Mouse (Mus musculus) testis, postnatal 10 days (tissue): ENCODE results near the gene Mob3b.

Source experiments
- DNase-seq: peaks from one replicate; pipeline ENCODE4 v3.0.0; 2021; ENCODE audit warnings: low spot score

Mob3b gene

DNA sequence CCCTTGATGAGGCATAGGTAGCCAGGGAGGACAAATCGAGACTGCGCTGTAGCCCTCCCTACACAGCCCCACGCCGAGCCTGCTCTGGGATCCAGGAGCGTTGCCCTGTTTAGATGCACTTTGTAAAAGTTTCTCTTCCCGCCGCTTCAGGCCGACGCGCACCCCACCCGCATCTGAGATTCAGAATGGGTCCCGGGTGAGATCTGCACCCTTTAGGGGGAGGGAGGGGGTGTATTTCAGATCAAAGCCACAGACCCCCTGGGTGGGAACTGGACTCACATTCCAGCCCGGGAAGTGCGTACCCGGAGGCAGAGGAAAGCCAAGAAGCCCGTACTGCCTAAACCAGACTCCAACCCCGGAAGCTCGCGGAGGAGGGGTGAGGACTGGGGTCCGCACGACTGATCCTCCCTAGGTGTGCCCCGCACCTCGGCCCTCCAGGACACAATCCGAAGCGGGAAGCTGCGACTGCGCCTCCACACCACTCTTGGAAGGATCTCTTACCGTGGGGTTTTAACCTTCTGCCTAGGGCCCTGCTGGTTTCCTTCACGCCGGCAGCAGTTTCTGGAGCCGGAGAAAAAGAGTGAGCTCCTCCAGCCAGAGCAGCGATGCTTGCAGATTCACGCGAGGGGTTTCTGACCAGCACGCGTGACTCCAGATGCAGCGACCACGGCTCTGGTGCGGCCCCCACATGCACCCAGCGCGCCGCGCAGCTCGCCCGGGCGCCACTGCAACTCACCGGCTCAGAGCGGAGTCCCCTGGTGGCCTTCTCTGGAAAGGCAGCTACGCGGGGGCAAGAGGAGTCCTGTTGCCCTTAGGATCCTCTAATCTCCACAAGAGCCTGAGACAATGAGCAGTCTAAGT is at the start of gene Mob3b:
TSS of gene Mob3b (minus strand) at position 734 of the 861 bp plus-strand sequence.
- peak; percentile 92 for DNase-seq

DNA sequence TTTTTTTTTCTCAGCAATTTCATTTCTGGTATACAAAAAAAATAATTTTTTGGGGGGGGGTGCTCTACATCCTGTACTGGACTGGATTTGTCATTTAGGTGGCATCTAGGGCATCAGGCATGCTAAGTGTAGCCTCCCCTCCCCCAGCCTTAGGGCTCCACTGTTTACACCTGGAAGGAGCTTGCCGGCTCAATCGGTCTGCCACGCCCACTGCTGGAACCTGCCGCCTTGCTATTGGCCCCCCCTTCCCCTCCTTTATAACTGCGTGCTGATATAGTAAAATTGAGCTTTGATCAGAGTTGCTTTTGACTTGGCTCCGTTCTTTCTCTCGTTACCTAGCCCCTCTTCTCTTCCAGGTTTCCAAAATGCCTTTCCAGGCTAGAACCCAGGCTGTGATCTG is 47.4 kb upstream of the Mob3b start:
- no peak for DNase-seq

DNA sequence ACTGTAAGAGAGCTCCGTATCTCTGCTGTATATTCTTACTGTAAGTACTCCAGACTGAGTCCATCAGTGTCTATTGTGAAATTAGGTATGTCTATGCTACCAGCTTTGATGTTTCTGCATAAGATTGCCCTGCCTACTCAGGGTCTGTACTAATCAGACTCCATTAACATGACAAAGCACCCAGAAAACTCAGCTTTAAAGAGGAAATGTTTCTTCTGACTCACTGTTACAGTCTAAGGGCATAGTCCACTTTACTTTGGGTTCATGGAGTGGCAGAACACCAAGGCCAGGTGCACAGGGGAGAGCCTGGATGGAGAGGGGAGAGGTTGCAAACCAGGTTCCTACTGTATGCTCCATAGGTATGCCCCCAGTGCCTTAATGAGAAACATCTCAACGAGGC is 46.4 kb upstream of the Mob3b start:
- no peak for DNase-seq

DNA sequence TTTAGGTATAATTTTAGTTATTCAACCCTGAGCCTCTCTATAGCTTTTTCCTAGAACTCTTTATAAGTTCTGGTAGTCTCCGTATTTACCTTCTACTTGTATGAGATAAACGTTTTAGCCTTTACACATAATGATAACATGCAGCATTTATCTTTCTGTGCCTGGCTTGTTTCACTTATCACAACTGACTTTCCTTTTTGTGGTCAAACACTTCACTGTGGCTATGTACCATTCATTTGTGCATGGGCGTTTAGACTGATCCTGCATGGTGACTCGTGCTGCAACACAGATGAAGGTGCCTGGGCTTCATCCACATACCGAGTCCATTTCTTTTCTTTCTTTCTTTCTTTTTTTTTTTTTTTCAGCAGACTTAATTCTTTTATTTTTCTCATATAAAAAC is 44.4 kb upstream of the Mob3b start:
- no peak for DNase-seq

DNA sequence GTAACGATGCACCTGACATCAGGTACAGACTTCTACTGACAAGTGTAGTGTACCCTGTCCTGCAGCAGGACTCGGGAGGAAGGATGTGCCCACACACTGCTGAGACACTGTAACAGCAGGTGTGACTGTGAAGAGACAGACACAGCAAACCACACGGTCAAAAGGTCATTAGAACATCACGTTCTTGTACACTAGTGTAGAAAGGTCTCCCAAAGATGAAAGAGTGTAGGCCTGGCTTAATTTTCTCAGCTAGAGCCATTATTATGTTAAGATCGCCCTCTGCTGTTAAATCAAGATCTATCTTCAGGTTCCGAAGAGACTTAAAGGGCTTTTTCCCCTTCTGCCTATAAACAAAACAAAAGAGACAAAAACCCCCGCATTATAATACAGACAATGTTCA is 35.4 kb upstream of the Mob3b start:
- no peak for DNase-seq

DNA sequence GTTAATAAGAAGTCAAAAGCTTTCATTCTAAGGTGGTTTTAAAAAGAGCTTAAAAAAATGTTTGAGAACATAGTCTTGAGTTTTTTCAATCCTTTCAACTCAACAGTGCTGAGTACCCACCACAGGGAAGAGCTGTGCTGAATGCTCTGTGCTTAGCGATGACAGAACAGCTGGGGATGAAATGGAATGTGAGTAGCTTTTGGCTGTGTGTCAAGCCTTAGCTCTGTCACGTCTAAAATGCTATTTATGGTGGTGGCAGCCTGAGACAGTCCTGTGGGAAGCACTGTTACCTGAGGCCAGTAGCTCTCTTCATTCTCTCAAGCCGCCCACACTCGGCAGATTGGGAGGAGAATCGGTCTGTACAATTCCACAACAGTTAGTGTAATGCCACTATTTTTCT is 32.5 kb upstream of the Mob3b start:
- no peak for DNase-seq

DNA sequence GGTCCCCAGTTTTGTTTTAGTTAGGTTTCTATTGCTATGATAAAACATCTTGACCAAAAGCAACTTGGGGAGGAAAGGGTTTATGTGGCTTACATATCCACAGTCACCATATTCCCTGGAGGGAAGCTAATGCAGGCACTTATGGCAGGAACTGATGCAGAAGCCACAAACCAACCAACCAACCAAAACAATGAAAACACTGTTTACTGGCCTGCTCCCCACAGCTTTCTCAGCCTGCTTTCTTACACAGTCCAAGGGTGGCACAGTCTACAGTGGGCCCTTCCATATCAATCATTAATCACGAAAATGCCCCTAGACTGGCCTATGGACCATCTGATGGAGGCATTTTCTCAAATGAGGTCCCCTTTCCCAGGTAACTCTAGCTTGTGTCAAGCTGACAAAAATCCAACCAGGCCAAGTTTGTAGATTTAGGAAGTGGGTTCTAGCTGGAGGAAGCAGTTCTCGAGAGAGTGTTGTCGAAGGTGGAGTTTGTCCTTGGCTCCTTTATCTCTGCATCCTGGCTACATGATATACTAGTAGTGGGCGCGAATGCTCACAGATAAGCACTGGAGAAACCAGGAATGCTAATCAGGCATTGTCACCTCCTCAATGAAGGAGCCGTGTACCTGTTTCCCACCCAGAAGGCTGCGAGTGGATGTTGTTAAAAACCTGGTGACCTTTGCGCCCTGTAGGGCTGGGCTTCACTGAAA is 30.5 kb upstream of the Mob3b start:
- DNase-seq: no peak

DNA sequence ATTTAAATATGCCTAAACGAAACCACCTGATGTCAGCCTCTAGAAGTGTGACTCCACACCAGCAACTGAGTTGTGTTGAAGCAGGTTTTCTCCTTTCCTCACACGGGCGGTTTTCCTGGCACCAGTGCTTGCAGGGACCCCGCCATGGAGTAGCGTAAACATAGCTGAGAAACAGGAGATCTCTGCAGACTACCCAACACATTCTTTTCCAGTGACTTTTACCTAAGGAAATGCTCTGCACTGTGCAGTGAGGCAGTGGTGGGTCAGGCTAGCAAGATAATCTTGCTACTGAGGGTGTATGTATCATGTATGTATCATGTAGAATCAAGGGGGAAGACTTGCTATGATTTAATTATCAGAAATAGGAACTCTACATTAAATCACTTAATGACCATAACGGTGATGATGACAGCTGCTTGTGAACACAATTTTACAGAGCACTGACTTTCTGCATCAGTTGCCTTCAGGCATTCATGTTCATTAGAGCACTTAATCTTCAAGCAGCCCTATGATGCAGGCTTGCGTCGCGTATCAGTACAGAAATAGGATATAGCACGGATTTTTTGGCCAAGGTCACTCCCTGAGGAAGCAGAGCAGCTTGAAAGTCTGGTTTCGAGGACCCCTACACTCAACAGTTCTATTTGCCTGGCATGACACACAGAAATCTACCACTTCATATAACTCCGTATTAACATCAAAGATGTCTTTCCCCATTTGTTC is 20.8 kb upstream of the Mob3b start:
- no peak for DNase-seq

DNA sequence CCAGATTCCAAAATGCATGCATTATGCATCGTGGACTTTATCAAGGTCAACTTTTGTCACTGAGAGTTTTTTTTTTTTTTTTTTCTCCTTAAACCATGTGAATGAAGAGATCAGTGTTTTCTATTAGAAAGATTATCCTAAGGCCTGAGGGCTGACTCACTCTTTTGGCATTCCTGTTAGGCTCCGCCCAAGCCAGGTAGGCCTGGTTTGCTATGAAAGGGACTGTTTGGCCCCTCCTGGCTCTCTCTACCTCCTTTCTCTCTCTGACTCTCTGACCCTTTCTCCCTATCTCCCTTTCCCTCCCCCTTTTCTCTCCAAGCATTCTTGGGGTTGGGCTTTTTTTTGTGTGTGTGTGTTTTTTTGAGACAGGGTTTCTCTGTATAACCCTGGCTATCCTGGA is 18.3 kb upstream of the Mob3b start:
- no peak for DNase-seq

DNA sequence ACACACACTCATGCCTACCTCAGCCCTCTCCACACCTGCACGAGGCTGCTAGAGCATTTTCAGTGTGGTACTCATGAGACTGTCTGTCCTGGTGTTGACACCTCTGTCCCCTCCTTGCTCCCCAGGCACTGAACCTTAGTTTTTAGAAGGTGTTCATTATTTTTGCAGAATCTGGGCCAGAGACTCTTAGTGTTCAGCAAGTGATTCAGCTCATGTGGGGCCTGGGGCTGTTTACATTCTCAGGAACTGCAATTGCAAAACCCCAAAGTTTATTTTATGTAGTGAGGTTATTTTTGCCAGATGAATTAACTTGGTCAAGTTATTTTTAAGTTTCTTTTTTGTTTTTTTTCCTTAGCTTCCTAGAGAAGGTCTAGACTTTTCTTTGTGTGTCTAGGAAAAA is 16.3 kb upstream of the Mob3b start:
- DNase-seq: no peak

DNA sequence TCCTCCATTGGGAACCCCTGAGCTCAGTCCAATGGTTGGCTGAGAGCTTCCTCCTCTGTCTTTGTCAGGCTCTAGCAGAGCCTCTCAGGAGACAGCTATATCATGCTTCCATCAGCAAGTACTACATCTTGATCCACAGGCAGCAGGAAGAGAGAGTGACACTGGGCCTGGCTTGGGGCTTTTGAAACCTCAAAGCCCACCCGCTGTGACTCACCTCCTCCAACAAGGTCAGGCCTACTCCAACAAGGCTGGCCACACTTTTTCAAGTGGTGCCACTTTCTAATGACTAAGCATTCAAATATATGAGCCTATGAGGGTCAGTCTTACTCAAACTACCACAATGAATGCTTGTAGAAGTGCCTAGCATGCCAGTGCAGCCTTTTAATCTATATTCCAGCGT is 15.2 kb upstream of the Mob3b start:
- no peak for DNase-seq

DNA sequence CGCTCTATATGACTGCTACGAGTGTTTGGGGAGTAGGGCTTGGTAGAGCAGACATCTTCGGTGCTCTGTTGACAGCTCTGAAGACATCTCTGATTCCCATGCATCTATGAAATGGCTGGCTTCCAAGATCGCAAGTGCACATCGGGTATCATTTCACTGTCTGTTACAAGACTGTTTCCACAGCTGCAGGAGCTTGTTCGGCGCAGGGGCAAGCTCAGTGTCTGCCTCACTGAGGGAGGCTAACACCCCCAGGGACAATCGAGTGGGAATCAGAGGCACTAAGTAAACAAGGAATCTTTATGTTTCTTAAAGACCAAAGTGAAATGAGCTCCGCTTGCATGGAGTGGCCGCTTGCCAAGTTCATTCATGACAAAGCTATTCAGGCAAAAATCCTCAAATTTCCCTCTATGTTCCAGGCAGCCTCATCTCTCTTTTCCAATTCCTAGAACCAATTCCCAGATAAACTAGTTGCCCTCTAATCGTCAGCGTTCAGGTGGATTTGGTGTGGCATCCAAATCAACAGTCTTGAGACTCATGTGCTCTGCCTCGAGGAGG is 12.4 kb upstream of the Mob3b start:
- DNase-seq: no peak

DNA sequence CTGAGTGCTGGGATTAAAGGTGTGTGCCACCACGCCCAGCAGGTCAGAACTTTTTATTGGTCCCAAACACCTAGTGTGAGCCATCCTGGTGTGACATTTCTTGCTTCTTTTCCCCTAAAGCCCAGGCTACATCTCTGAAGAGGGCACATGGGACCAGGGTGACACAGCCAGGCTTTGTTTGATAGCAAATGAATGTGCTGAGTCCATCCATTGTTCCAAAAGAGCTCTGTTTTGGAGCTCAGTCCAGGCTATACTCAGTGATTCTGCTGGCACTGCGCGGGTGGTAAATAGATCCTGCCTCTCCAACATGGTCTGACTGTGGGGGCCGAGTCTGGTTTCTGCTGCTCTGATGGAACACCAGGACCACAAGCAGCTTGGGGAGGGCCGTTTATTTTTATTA is 10.6 kb upstream of the Mob3b start:
- DNase-seq: no peak

DNA sequence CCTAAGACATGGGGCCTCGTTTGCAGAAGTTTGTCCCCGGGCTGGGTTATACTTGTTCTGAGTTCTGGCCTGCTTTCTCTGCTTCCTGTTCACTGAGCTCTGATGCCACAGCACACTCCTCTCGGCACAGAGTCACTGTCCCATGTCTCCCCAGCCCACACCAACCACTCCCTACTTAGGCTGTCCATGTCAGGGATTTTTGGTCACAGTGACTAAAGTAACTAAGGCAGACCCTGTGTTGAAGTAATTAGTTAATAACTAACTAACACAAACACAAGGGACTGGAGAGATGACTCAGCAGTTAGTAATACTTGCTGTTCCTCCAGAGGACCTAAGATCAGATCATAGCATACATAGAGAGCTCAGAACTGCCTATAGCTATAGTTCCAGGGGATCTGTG is 8.7 kb upstream of the Mob3b start:
- no peak for DNase-seq

DNA sequence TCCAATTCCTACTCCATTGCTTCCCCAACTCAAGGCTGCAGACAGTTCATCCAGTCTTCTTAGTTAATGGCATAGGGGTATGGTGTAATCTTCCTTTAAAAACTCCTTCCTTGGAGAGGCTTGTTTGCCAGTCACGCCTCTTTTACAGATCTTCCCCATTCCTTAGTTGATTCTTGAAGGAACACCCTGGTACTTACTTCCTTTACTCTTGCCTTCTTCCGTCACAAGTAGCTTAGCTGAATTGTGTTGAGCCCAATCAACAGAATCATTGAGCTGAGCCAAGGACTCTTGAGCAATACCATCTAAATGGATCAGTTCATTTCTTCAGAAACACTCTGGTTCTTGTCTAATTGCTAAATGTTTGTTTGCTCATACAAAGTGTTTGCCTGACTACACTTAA is 8.0 kb upstream of the Mob3b start:
- DNase-seq: no peak

DNA sequence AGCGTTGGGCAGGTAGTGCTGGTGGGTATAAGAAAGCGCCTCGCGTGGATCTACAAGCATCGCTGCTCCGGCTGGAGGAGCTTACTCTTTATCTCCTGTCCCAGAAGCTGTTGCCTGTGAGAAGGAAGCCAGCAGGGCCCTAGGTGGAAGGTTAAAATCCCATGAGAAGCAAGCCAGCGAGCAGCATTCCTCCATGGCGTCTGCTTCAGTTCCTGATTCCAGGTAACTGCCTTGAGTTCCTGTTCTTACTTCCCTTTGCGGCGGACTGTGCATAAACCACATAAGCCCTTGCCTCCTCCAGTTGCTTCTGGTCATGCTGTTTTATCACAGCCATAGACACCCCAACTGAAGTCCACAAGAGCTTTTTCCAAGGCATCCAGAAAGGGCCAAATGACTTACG is 531 bp upstream of the Mob3b start:
- no peak for DNase-seq

DNA sequence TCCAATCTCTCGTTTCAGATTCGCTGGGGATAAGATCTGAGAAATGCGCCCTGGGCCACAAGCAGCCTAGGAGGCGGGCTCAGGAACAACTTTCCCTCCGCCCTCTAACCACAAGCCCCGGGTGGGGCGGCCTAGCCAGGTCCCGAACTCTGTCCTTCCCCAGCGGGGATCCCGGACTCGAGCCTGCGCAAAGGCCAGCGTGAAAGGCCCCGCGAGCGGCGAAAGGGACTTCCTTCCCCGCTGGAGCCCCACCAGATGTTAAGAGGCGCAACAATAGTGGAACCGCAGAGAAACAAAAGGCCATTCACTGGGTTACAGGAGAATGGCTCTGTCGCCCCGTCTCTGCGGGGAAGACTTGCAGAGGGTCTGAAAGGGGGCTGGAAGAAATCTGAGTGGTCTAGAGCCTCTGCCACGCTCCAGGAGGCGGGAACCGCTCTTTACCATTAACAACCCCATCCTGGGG is 1.1 kb downstream of the Mob3b start:
- peak; percentile 61 for DNase-seq

DNA sequence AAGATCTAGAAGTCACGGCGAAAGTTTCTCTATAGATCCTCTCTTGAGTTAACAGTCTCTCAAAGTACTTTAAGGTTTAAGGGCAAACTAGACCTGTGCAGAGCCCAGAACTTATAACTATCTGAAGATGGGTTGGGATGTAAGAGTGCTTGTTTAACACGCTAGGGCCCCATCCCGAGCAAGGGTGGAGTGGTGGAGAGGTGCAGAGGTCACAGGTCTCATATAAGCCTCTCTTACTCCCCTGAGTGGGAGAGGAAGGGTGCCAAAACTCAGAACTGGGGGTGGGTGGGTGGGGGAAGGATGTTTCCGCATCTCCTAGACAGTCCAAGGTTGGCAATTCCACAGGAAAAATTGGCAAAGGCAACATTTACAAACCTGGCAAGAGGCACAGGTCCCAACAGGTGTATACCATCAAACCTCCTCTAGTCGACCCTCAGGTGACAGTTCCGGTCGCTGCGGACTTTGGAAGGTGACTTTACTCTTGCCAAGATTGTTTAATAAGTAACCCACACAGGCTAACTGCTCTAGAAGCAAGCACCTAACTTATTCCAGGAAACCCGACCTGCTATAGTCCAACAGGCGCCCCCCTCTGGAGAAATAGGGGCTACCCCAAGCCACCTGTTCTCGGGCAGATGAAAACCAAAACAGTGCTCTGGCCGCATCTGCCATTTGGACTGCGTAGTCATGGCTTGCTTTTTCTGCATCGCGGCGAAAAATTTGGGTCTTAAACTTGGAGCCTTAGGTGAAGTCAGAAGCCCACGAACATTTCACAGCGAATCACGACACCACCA is 2.0 kb downstream of the Mob3b start:
- peak; percentile 62 for DNase-seq

DNA sequence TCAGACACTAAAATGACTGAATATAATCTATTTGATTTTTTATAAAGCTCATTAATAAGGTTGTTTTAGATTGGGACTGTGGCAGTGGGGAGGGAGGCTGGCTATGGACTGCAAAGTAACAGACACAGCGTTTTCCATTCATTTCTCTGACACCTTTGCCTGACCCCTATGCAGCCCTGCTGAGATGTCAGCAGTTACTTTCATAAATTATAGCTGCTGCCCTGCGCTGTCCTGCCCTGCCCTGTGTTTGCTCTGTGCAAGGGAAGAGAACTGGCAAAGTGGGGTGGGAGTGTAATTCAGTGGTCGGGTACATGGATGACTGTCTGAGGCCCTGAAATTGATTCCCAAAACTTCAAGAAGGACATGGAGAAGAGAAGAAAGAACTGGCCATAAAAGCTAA is 3.2 kb downstream of the Mob3b start:
- no peak for DNase-seq

DNA sequence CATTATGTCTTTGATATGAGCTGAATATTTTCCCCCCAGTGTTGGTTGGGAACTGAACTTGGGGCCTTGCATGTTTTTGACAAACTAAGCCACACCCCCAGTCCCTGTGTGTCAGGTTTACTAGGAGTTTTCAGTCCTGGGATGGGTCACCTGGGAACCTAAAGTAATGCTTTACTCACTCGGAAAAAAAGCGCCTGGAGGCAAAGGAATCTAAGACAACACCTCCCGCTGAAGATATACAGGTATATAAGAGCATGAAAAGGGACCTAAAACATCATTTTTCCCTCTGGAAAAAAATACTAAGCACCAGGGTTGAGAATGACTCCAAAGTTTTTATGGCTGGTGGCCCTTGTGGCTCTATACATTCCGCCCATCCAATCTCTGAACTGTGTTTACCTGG is 5.5 kb downstream of the Mob3b start, which contains the start of gene Ifnk:
TSS of gene Ifnk (plus strand) at position 301 of the 400 bp plus-strand sequence.
- DNase-seq: no peak

DNA sequence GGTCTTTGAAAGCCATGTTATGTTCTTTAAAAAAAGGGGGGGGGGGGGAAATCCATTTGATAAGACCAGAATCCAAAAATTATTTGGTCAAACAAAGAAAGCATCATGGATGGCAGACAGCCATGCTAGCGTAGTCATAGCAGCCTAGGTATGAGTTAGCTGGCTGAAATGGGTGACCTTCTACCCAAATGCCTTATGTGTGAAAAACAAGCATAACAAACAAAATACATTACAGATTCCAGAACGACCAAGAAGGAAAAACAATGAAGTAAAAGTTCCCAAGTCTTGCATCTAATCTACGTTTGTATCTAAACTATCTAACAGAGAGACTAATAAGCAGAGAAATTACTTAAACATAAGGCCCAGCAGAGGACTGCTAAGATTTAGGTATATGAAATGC is 6.6 kb downstream of the Mob3b start:
- no peak for DNase-seq

DNA sequence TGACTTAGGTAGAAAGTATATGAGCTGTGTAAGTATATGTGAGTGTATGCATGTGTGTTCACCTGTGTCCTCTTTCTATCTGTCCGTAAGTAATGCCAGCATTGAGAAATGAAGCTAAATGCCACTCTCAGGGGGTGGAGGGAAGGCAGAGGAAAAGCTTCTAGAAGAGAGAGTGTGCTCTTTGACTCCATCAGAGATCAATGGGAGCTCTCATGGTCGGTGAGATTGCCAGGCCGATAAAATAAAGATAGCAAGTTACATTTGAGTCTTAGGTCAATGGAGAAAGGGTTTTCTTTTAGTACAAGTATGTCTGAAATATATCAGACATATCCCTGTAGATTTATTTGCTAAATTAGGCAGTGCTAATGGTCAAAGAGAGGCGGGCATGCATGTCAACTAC is 9.0 kb downstream of the Mob3b start:
- no peak for DNase-seq
